Mouse (Mus musculus) megakaryocyte, embryonic 14.5 days (primary cell): ENCODE data around the gene Gstm1. TPM values are rescaled to one million over a fixed set of nuclear protein-coding genes. Genes with fewer than 3 reads are reported as not detected.
"Not testable (repeated sequence)": the region's sequence is repeated elsewhere in the genome, so short reads cannot be mapped to it uniquely, and the experiment has no call there.

Experiments
- H3K27me3 ChIP-seq: replicated peaks from 2 replicates; pipeline ENCODE3; 2012; ENCODE audit warnings: inconsistent platforms
- H3K36me3 ChIP-seq: replicated peaks from 2 replicates; pipeline ENCODE3; 2012; ENCODE audit warnings: low read length, inconsistent platforms, mixed read lengths
- H3K4me1 ChIP-seq: 2 replicates; pipeline ENCODE4 v1.6.1; 2012; ENCODE audit warnings: inconsistent platforms
- H3K4me3 ChIP-seq: replicated peaks from 2 replicates; pipeline ENCODE3; 2012; ENCODE audit warnings: moderate library complexity, mild to moderate bottlenecking, inconsistent platforms
- H3K9me3 ChIP-seq: 2 replicates; pipeline ENCODE4 v1.6.1; 2012; ENCODE audit warnings: inconsistent platforms
- FLI1 ChIP-seq: IDR thresholded peaks from 2 replicates; pipeline ENCODE4 v1.6.1; 2012; ENCODE audit warnings: low read length, inconsistent platforms, mixed read lengths
- GATA1 ChIP-seq: IDR thresholded peaks from 3 replicates; pipeline ENCODE4 v1.6.1; 2012; ENCODE audit warnings: mixed read lengths, low read length, inconsistent platforms, borderline replicate concordance
- polyA plus RNA-seq: library from polyadenylated mRNA; stranded (reverse); fragments of >175 nt; gene quantifications from 2 replicates; pipeline ENCODE4 v1.2.3, GENCODE M21; 2012; ENCODE audit warnings: low replicate concordance; ENCODE audit not compliant: insufficient read depth

Gene Gstm1
- polyA plus RNA-seq, 1 experiment = 118 TPM

DNA sequence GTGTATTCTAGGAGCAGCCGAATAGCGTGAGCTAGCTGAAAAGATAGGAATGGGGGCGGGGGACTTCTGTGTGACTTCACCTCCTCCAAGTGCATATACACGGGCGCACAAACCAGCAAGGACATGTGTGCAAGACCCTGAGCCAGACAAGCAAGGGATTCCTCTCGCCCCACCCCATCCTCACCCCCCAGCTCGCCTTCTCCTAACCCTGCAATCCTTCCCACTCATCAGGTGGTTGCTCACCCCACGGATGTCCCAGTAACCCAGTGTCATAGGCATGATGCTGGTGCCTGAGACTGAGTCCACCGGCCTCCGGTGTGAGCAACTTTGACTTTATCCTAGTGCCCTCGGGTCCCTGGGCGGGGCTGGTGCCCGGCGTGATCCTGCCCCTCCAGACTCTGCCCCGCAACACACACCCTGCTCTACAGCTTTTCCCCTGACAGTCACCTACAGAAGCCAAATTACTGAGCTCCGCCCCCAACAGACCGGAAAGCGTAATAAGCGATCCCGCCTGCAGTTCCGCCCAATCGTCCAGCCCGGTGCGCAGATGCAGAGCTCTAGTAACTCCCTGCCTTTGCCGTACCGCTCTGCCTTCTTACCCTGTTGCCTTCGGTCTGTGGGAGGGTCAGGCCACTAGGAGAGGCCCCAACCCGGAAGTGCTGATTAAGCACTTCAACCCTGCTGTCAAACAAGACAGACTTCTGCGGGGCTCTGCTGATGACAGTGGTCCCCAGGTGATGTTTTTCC is 26.8 kb upstream of the Gstm1 start, which contains the start of gene Gstm4:
Gene Gstm4 (minus strand): TSS at position 501 of the 747 bp plus-strand sequence.
- TF ChIP-seq GATA1 (no peak), FLI1 (no peak)
- H3K36me3 ChIP-seq = no peaks in the 10 kb centered on the region
- peaks cover 42% of the 10 kb centered on the region for H3K4me1 ChIP-seq
- H3K9me3 ChIP-seq = no peaks in the 10 kb centered on the region
- H3K4me3 ChIP-seq = peak within 1 kb of the TSS; percentile 92
- peaks cover 13% of the 10 kb centered on the region for H3K27me3 ChIP-seq

DNA sequence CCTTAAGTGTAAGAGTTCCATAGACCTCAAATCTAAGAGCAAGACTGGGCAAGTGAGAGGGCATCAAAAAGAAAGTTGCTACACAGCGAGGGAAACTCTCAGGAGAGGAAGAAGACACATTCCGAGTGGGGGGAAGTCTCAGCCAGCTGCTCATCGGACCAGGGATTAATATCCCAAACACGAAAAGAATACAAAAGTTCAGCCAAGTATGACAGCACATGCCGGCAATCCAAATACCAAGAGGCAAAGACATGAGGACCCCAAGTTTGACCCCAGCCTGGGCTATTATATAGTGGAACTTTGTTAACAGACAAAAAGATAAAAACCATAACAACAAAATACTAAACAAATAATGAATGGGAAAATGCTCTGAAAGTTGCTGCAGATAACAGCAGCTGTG is 15.4 kb upstream of the Gstm1 start:
- Histone ChIP-seq H3K4me3 (no peak overlapping the region), H3K36me3 (no peaks in the 10 kb centered on the region), H3K9me3 (no peaks in the 10 kb centered on the region), H3K27me3 (peaks cover 48% of the 10 kb centered on the region), H3K4me1 (peaks cover 10% of the 10 kb centered on the region)
- TF ChIP-seq FLI1 (no peak), GATA1 (no peak)

DNA sequence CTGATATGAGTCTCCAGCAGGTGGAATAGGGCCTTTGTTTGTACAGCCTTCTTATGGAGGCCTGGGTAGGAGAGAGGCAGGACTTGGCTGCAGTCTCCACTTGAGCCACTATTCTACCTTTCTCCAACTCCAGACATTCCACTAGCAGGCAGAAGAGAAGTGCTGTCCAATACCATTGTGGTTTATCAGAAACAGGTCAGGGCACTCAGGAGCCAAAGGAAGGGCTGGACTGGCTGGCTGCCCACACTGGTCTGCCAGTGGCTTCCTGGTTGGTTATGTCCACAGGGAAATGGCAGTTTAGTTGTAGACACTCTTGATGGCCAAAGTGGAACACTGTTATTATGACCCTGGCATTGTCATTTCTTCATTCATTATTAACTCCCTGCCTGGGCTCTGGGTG is 14.3 kb upstream of the Gstm1 start:
- H3K4me3 ChIP-seq = no peak overlapping the region
- no peaks in the 10 kb centered on the region for H3K36me3 ChIP-seq
- H3K9me3 ChIP-seq = no peaks in the 10 kb centered on the region
- peaks cover 7% of the 10 kb centered on the region for H3K4me1 ChIP-seq
- H3K27me3 ChIP-seq = peaks cover 56% of the 10 kb centered on the region
- TF ChIP-seq FLI1 = no peak
- no peak for TF ChIP-seq GATA1

DNA sequence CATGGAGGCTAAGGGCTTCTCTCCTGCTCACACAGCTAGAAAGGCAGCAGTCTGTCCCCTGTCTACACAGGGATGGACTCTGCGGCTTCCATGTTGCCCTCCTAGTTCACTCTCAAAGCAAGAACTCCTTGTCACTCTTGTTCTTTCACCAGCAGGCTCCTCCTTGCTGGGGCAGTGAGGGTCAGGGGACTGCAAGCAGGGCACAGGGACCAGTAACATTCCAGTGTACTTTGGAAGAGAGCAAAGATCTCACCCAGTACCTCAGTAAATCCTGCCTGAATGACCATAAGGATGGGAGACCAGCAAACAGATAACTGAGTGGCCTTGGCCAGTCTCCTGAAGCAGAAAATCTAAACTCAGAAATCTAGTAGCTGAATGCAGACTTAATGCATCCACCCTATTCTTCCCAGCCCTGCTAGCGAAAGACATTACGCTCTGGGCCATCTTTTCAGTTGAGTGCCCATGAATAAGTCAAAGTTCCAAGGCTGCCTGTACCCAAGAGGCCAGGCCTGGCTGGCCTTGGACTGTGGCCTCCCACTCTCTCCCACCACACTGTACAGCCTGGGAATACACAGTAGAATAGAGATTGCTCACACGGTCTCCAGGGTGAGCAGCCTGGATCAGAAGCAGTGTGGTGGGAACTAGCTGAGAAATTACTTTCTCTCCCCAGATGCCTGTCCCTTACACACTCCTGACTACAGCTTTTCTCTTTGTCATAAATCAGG is 11.0 kb upstream of the Gstm1 start:
- Histone ChIP-seq H3K36me3 (no peaks in the 10 kb centered on the region), H3K4me1 (peaks cover 7% of the 10 kb centered on the region), H3K9me3 (no peaks in the 10 kb centered on the region), H3K4me3 (no peak overlapping the region), H3K27me3 (peaks cover 71% of the 10 kb centered on the region)
- TF ChIP-seq FLI1 (no peak), GATA1 (no peak)

DNA sequence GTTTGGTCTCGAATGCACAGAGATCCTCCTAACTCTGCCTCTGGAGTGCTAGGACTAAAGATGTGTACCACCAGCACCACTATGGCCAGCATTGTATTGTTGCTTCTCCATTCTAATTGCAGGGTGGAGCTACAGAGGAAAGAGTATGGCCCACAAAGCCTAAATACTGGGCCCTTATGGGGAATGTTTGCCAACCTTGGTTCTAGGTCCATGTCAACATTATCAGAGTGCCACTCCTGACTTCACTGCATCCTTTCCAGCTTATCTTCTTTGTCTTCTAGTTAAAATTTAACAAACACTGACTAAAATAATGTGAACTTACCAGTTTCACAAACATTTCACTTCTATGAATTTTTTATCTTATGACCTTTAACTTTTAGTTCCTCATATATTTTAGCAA is 8.8 kb upstream of the Gstm1 start:
- Histone ChIP-seq H3K4me3 (no peak overlapping the region), H3K9me3 (no peaks in the 10 kb centered on the region), H3K27me3 (peaks cover 85% of the 10 kb centered on the region), H3K4me1 (no peaks in the 10 kb centered on the region), H3K36me3 (no peaks in the 10 kb centered on the region)
- no peak for TF ChIP-seq GATA1
- no peak for TF ChIP-seq FLI1

DNA sequence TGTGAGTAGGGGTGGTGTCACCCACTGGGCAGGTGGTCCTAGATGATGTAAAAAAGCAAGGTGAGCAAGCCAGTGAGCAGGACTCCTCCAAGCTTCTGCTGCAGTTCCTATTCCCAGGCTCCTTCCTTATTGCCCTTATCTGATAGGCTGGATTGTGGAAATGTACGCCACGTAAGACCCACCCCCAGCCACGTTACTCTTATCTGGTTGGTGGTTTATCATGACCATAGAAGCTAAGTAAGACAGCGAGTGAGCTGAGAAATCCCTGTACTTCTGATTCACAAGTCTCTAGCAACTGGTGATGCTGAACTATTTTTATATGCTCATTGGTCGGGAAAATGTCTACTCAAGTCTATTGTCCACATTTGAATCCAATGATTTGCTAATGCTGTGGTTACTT is 8.3 kb upstream of the Gstm1 start:
- Histone ChIP-seq H3K4me3 (no peak overlapping the region), H3K36me3 (no peaks in the 10 kb centered on the region), H3K4me1 (no peaks in the 10 kb centered on the region), H3K27me3 (peaks cover 82% of the 10 kb centered on the region), H3K9me3 (no peaks in the 10 kb centered on the region)
- TF ChIP-seq GATA1 (no peak), FLI1 (no peak)

DNA sequence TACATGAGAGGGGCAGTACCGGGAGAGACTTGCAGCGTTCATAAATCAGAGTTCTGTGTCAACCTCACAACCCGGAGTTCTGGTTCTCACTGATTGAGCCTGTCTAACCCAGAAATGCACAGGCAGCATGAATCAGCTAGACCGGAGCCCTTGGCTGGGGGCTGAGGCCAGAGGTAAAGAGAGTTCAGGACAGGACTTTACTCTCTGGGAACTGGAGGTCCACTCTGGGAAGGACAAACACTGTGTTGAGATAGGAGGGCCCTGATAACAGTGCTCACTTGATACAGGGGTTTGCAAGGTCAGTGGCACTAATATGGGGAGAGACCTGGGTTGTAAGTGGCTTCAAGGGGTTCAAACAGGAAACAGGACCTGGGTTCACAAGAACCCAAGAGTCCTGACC is 7.5 kb upstream of the Gstm1 start:
- Histone ChIP-seq H3K9me3 (no peaks in the 10 kb centered on the region), H3K36me3 (no peaks in the 10 kb centered on the region), H3K4me3 (no peak overlapping the region), H3K4me1 (no peaks in the 10 kb centered on the region), H3K27me3 (peaks cover 81% of the 10 kb centered on the region)
- no peak for TF ChIP-seq GATA1
- no peak for TF ChIP-seq FLI1

DNA sequence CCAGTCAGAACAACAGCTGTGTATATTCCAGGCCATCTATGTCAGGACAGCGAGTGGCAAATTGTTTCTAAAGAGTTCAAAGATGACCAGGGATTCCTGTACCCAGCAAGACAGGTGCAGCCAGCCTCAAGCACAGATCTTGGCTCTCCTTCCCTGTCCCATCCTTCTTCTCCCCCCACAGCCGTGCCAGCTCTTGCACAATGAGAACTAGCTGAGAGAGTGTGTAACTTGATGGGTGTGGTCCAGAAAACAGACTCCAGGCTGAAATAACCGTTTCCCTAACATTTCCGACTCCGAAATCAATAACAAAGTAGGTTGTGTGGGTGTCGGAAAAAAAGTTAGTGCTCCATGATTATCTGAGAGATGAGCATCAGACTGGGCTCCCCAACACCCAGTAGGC is 4.9 kb upstream of the Gstm1 start:
- no peaks in the 10 kb centered on the region for H3K36me3 ChIP-seq
- no peak overlapping the region for H3K4me3 ChIP-seq
- H3K4me1 ChIP-seq = peaks cover 15% of the 10 kb centered on the region
- TF ChIP-seq GATA1 (no peak), FLI1 (no peak)
- H3K27me3 ChIP-seq = peaks cover 67% of the 10 kb centered on the region
- H3K9me3 ChIP-seq = no peaks in the 10 kb centered on the region

DNA sequence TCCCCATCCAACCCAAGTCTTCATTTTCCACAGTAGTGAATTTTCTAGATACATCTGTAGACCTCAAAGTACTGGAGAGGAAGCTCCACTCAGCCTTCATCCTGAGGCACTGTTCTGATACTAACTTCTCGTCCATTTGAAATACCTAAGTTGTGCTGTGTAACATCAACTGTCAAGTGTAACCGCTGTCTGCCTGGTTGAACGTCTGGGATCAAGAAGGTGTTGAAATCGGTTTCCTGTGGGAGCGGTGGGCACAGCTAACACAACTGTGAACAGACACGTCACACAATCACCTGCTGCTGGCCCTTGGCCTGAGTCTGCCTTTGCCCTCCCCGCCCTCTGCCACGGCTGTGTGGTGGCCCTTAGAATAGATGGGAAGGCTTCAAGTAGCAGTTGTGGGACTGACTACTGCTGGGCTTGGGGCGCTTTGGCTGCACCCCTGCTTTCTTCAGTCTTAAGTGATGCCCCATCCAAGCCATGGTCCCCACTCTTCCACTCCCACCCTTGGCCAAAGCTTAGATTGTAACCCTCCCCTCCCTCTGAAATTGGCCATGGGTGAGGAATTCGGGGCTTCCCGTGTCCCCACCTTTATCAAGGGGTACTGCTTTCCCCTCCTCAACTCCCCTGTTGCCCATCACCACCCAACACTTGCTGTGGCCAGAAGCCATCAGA is 2.7 kb upstream of the Gstm1 start:
- Histone ChIP-seq H3K4me1 (peaks cover 21% of the 10 kb centered on the region), H3K27me3 (peaks cover 74% of the 10 kb centered on the region)
- H3K9me3 ChIP-seq, H3K4me3 ChIP-seq, H3K36me3 ChIP-seq: not testable (repeated sequence)

DNA sequence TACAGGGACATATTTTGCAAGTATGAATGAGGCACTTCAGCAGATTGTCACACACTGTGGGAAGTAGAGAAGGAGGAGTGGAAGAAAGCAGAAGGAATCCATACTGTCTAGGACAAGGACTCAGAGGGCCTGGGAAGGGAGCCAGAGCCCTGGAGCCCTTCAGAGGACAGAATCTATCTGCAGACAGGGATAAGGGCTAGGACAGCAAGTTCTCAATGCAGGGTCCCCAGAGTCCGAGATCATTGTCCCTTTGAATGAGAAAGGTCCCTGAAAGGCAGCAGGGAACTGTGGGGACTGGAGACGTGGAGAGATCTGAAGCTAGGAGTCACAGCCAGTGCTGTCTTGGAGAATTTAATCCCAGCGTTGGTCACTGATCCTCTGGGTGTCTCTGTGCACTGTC is 1.5 kb upstream of the Gstm1 start:
- peaks cover 71% of the 10 kb centered on the region for H3K27me3 ChIP-seq
- not testable (repeated sequence) for H3K9me3 ChIP-seq, H3K4me3 ChIP-seq, H3K36me3 ChIP-seq
- H3K4me1 ChIP-seq = peaks cover 21% of the 10 kb centered on the region
